Mouse (Mus musculus): Measurements from ENCODE around the gene Wdr47. TPM values are rescaled to one million over a fixed set of nuclear protein-coding genes. Genes with fewer than 3 reads are reported as not detected.

Gene Wdr47
- total and polyA plus RNA-seq, 2 experiments from 2014 or later = 90.1 to 107 TPM

DNA sequence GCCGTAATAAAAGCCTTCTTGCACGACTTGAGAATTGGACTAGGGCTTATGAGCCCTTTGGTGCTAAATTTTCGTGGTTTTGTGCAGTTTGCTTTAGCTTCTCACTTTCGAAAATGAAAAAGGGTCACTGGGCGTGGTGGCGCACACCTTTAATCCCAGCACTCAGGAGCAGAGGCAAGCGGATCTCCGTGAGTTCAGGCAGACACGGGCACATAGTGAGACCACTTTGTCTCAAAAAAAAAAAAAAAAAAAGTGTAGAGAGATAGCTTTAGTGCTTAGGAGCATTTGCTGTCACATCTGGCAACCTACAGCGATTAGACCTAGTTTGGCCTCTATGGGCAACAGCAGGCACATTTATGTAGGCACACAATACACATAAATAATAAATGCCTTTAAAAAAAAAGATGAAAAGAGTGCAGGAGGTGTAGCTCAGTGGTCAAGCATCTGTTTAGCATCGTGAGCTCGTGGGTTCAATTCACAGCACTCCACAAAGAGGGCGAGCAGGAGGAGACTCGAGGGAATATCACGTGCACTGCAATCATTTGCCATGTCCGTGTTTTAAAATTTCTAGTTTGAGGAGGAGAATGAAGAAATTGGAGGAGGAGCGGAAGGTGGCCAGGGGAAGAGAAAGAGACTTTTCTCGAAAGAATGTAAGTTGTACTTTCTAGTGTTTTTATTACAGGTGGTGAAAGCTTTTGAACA lies 18.6 kb upstream of the Wdr47 start:
- ATAC-seq (no peak), DNase-seq (no peak)
- H3K4me2 ChIP-seq (ENCODE audit: low read depth) = peak overlapping the region; percentile 78
- TF ChIP-seq CTCF (IDR thresholded peaks at IDR 0.05; ENCODE audit: low read depth) = no peak
- WGBS = 50% methylated on average over 18 of the region's 18 CpGs
- no peaks in the 10 kb centered on the region for H3K27me3 ChIP-seq (ENCODE audit: insufficient read depth, low read length)
- H3K27ac ChIP-seq (ENCODE audit: low read depth, low read length) = no peak overlapping the region
- no peaks in the 10 kb centered on the region for H3K9me3 ChIP-seq (ENCODE audit: low read length)
- peak overlapping the region; percentile 77 for H3K4me3 ChIP-seq (ENCODE audit: low read depth, low read length)
- H3K36me3 ChIP-seq (ENCODE audit: insufficient read depth) = no peaks in the 10 kb centered on the region
- peak overlapping the region; percentile 80 for H3K9ac ChIP-seq
- H3K4me1 ChIP-seq (ENCODE audit: insufficient read depth) = peaks cover 8% of the 10 kb centered on the region; the same call in 1 of the 2 replicates

DNA sequence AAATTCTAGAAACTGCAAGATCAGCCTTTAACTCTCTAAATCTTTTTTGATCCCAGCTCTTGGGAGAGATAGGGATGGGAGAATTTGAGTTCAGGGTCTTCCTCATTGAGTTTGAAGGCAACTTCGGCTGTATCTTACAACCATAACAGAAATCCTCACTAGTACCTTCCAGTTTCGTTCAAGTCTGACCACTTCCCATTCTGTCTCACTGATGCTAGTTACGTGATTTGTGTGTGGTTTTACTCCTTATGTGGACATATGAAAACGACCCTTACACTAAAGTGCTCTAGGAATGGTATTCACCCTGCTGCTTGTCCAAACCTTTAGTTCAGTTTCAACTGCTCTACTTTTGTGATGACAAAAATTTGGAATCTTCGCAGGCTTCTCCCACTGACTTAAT lies 17.1 kb upstream of the Wdr47 start:
- 0 out of 2 replicates have a peak, but pooled peaks cover 3% of the 10 kb centered on the region for H3K36me3 ChIP-seq (ENCODE audit: insufficient read depth)
- H3K27ac ChIP-seq (ENCODE audit: low read depth, low read length) = no peak overlapping the region
- no peaks in the 10 kb centered on the region for H3K9me3 ChIP-seq (ENCODE audit: low read length)
- 91% methylated on average over 5 of the region's 5 CpGs for WGBS
- no peak overlapping the region for H3K9ac ChIP-seq
- peaks cover 8% of the 10 kb centered on the region; the same call in 1 of the 2 replicates for H3K4me1 ChIP-seq (ENCODE audit: insufficient read depth)
- no peak for ATAC-seq
- no peaks in the 10 kb centered on the region for H3K27me3 ChIP-seq (ENCODE audit: insufficient read depth, low read length)
- DNase-seq = no peak
- H3K4me3 ChIP-seq (ENCODE audit: low read depth, low read length) = no peak overlapping the region
- H3K4me2 ChIP-seq (ENCODE audit: low read depth) = no peak overlapping the region
- no peak for TF ChIP-seq CTCF (IDR thresholded peaks at IDR 0.05; ENCODE audit: low read depth)

DNA sequence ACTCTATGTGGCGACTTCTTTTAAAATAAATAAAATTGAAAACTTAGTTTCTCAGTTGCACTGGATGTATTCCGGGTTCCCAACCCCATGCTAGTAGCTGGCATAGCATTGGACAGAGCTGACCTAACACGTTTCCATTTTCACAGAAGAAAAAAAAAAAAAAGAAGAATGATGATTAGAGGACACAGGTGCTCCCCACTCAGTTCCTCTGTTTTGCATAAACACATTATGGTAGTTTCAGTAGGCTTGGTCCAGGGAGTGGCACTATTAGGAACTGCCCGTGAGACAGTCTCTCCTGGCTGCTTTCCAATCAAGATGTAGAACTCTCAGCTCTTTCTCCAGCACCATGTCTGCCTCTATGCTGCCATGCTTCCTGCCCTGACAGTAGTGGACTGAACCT lies 6.5 kb upstream of the Wdr47 start:
- Histone ChIP-seq H3K4me3 (ENCODE audit: low read depth, low read length) (no peak overlapping the region), H3K4me2 (ENCODE audit: low read depth) (no peak overlapping the region), H3K36me3 (ENCODE audit: insufficient read depth) (no peaks in the 10 kb centered on the region), H3K9me3 (ENCODE audit: low read length) (no peaks in the 10 kb centered on the region), H3K27ac (ENCODE audit: low read depth, low read length) (no peak overlapping the region), H3K9ac (no peak overlapping the region), H3K27me3 (ENCODE audit: insufficient read depth, low read length) (no peaks in the 10 kb centered on the region), H3K4me1 (ENCODE audit: insufficient read depth) (no peaks in the 10 kb centered on the region)
- DNase-seq (no peak), ATAC-seq (no peak)
- WGBS = 79% methylated on average over 4 of the region's 4 CpGs
- TF ChIP-seq CTCF (IDR thresholded peaks at IDR 0.05; ENCODE audit: low read depth) = no peak

DNA sequence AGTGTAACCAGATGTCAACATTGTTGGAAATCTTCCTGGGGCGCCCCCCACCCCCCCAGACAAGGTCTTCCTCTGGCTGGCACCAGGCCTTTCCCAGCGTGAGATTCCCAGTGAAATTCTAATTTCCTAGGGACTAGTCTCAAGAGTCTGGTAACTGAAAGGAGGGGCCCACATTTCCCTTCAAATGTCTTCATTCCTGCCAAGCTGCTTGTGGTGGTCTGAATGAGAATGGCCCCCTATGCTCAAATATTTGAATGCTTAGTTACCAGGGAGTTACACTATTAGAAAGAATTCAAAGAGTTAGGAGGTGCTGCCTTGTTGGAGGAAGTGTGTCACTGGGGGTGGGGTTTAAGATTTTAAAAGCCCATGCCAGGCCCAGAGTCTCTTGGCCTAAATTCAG lies 2.6 kb upstream of the Wdr47 start:
- Histone ChIP-seq H3K4me2 (ENCODE audit: low read depth) (no peak overlapping the region), H3K27ac (ENCODE audit: low read depth, low read length) (no peak overlapping the region), H3K27me3 (ENCODE audit: insufficient read depth, low read length) (no peaks in the 10 kb centered on the region), H3K36me3 (ENCODE audit: insufficient read depth) (no peaks in the 10 kb centered on the region), H3K4me1 (ENCODE audit: insufficient read depth) (0 out of 2 replicates have a peak, but pooled peaks cover 7% of the 10 kb centered on the region), H3K4me3 (ENCODE audit: low read depth, low read length) (no peak overlapping the region), H3K9ac (no peak overlapping the region), H3K9me3 (ENCODE audit: low read length) (no peaks in the 10 kb centered on the region)
- WGBS = 38% methylated on average over 2 of the region's 2 CpGs
- DNase-seq (peak; percentile 21), ATAC-seq (no peak)
- no peak for TF ChIP-seq CTCF (IDR thresholded peaks at IDR 0.05; ENCODE audit: low read depth)

DNA sequence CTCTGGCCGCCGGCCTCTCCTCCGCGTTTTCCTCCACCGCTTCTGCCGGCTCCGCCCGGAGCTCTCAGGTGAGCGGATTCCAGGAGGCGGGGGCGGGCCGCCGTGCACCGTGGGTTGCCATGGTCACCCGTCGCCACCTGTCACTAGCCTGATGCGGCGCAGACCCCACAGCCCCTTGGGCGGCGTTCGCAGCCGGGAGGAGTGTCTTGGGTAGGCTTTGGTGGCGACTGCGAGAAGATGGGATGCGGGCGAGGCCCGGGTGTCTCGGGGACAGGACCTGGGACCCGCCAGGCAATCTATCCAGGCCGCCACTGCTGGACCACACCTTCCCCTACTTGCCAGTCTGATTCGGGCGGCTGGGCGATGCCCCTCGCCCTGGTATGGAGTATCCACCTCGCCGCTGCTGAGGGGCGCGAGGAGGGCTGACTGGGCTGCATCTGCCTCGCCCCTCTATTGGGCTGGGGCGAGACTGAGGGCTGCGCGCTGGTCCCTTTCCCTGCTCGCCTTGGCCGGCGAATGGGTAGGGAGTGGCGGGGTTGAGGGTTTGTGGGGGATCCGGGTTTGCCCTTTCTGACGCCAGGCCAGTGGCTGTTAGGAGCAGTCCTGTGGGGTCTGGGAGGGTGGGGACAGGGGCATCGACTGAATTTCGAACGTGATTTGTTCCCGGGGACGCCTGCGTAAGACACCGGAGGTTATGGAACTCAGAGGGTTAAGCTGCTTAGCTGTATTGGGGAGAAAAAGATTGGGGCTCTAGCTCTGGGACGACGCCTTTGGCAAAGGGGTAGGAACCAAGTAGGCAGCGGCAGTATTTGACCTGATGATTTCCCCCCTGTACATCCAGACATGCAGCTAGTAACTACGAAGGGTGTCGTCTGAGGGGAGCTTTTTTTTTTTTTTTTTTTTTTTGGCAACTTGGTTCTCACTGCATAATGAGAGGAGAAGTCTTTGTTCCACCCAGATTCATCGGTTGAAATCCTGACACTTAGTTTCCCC lies 747 bp downstream of the Wdr47 start:
- H3K4me3 ChIP-seq (ENCODE audit: low read depth, low read length) = peak overlapping the region; percentile 94
- WGBS = 2% methylated on average over 59 of the region's 61 CpGs
- ATAC-seq (peak; percentile 74), DNase-seq (peak; percentile 63)
- no peaks in the 10 kb centered on the region for H3K27me3 ChIP-seq (ENCODE audit: insufficient read depth, low read length)
- H3K36me3 ChIP-seq (ENCODE audit: insufficient read depth) = no peaks in the 10 kb centered on the region
- peak overlapping the region; percentile 95 for H3K27ac ChIP-seq (ENCODE audit: low read depth, low read length)
- 0 out of 2 replicates have a peak, but pooled peaks cover 7% of the 10 kb centered on the region for H3K4me1 ChIP-seq (ENCODE audit: insufficient read depth)
- no peaks in the 10 kb centered on the region for H3K9me3 ChIP-seq (ENCODE audit: low read length)
- peak overlapping the region; percentile 85 for H3K9ac ChIP-seq
- H3K4me2 ChIP-seq (ENCODE audit: low read depth) = peak overlapping the region; percentile 71
- TF ChIP-seq CTCF (IDR thresholded peaks at IDR 0.05; ENCODE audit: low read depth) = no peak; the same call in 1 of the 2 replicates

DNA sequence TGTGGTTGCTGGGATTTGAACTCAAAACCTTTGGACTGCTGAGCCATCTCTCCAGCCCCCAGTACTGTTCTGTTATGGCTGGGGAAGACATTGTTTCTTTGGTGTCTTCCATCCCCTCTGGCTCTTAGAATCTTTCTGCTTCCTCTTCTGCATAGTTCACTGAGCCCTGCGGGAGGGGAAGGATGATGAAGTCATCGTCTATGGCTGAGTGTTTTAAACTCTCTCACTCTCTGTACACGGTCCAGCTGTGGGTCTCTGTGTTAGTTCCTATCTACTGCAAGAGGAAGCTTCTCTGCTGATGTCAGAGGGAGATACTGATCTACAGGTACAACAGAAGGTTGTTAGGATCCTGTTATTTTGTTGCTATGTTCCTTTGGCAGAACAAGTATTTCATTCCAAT lies 17.8 kb downstream of the Wdr47 start:
- no peaks in the 10 kb centered on the region for H3K4me1 ChIP-seq (ENCODE audit: insufficient read depth)
- H3K36me3 ChIP-seq (ENCODE audit: insufficient read depth) = peaks cover 14% of the 10 kb centered on the region
- no peak for TF ChIP-seq CTCF (IDR thresholded peaks at IDR 0.05; ENCODE audit: low read depth)
- H3K27ac ChIP-seq (ENCODE audit: low read depth, low read length) = no peak overlapping the region
- DNase-seq (no peak), ATAC-seq (no peak)
- H3K9ac ChIP-seq = no peak overlapping the region
- H3K27me3 ChIP-seq (ENCODE audit: insufficient read depth, low read length) = no peaks in the 10 kb centered on the region
- no peaks in the 10 kb centered on the region for H3K9me3 ChIP-seq (ENCODE audit: low read length)
- H3K4me2 ChIP-seq (ENCODE audit: low read depth) = no peak overlapping the region
- WGBS = 60% methylated on average over 3 of the region's 3 CpGs
- no peak overlapping the region for H3K4me3 ChIP-seq (ENCODE audit: low read depth, low read length)

DNA sequence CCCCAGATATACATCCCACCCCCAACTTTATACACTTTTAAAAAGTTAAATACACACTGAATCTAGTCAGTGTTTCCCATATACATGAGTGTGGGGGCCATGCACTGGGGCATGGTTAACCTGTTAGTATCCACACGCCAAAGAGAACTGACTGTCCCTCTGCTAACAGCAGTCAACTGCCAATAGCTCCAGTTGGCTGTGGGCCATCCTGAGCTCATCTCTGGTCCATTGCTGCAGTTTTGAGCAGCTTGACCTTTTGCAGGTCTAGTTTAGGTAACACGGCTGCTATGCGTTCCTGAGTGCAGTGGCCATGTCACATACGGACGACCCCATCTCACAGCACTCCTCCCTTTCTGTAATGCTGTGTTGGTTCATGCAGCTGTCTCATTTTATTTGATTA lies 43.7 kb downstream of the Wdr47 start:
- ATAC-seq (no peak), DNase-seq (no peak)
- 93% methylated on average over 5 of the region's 5 CpGs for whole genome bisulfite sequencing
- Histone ChIP-seq H3K4me3 (ENCODE audit: low read depth, low read length) (no peak overlapping the region), H3K9me3 (ENCODE audit: low read length) (no peaks in the 10 kb centered on the region), H3K4me1 (ENCODE audit: insufficient read depth) (no peaks in the 10 kb centered on the region), H3K9ac (no peak overlapping the region), H3K4me2 (ENCODE audit: low read depth) (no peak overlapping the region), H3K27me3 (ENCODE audit: insufficient read depth, low read length) (no peaks in the 10 kb centered on the region), H3K36me3 (ENCODE audit: insufficient read depth) (peaks cover 26% of the 10 kb centered on the region), H3K27ac (ENCODE audit: low read depth, low read length) (no peak overlapping the region)
- TF ChIP-seq CTCF (IDR thresholded peaks at IDR 0.05; ENCODE audit: low read depth) = no peak
